Mouse (Mus musculus) brain, embryonic 14.5 days (tissue): Measurements from ENCODE around the gene Sstr2.

ENCODE experiments used
- CTCF ChIP-seq: fragments of 200-500 bp; IDR thresholded peaks from 2 replicates; pipeline ENCODE4 v1.5.1; 2012; ENCODE audit warnings: inconsistent platforms, mild to moderate bottlenecking, moderate library complexity, borderline replicate concordance; ENCODE audit not compliant: insufficient read depth, insufficient read length; ENCODE audit errors: extremely low read depth
- POLR2A ChIP-seq: fragments of 200-500 bp; IDR thresholded peaks from 2 replicates; pipeline ENCODE4 v1.6.1; 2012; ENCODE audit warnings: mild to moderate bottlenecking, inconsistent platforms, borderline replicate concordance; ENCODE audit not compliant: poor library complexity, insufficient read depth, insufficient read length, severe bottlenecking; ENCODE audit errors: extremely low read depth

DNA sequence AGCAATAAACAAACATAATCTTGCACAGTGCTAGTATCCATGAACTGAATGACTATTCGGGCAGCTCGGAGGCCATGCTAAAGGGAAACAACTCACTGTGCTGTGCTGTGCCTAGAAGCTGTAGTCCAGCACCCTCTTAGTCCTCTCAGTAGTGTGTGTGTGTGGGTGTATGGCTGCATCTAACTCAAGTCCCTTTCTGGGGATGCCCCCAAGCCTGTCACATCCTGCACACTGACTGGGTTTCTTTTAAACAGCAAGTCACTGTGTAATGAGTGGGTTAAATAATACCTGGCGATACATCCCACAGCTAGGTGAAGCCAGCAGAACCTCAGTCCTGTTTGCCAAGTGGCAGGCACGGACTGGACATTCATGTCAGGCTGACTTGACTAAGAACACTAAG is 39.6 kb downstream of the Sstr2 start:
- TF ChIP-seq CTCF (no peak), POLR2A (no peak)
